ENCODE assay signal across 11 mouse cellular contexts in the genomic region with DNA sequence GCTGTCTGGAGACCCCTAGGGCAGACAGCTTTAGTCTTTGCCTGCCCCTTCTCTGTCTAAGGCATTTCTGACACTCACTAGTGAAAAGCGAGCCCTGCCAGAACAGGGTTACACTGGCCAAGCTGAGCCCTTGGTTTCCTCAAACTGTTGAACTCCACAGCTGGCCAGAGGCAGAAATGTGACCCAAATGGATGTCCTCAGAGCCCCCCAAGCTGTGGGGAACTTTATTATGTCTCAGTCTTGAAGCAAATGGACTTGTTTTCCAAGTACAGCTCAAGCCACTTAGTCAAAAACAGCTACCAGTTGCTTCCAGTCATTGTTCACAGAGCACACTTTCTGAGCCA. TPM values are rescaled to one million over a fixed set of nuclear protein-coding genes. Genes with fewer than 3 reads are reported as not detected.
A peak's percentile ranks its signal among the peaks of the same experiment; 100 is the strongest.
DNase-seq lines count a peak whose midpoint lies in the region; ATAC-seq and TF ChIP-seq lines count a peak whose summit lies in the region.
"Had no signal": no experiment of that assay in that cellular context is flagged by ENCODE, and none has a peak within 500 bp of the region (broad histone marks: within the 10 kb centered on the region; RNA-seq: fewer than 3 reads in every experiment).

No protein-coding gene starts in this region.

- intact Hi-C loops in gastrocnemius, postnatal 36 days (cut with DNase I) = no loop called here

- H3K4me3 ChIP-seq in hindbrain, embryonic 10.5 days = 0 out of 2 replicates have a peak overlapping the region, but pooled peaks have one; percentile 46
- H3K4me3 ChIP-seq in hindbrain, postnatal 0 days (ENCODE audit: low read length) = no peak overlapping the region
- no peak overlapping the region for H3K4me3 ChIP-seq in stomach, embryonic 15.5 days (replicated peaks)
- no peak overlapping the region for H3K4me3 ChIP-seq in stomach, postnatal 0 days (ENCODE audit: low read depth, low read length)

- 9% methylated on average over 1 of the region's 1 CpGs for WGBS in hindbrain, embryonic 10.5 days
- WGBS in hindbrain, postnatal 0 days = 33% methylated on average over 1 of the region's 1 CpGs
- 36% methylated on average over 1 of the region's 1 CpGs for WGBS in stomach, embryonic 15.5 days
- WGBS in stomach, postnatal 0 days = 55% methylated on average over 1 of the region's 1 CpGs

- no peaks in the 10 kb centered on the region for H3K9me3 ChIP-seq in hindbrain, embryonic 10.5 days
- no peaks in the 10 kb centered on the region for H3K9me3 ChIP-seq in hindbrain, postnatal 0 days (ENCODE audit: low read length)
- H3K9me3 ChIP-seq in stomach, embryonic 15.5 days = no peaks in the 10 kb centered on the region
- no peaks in the 10 kb centered on the region for H3K9me3 ChIP-seq in stomach, postnatal 0 days (ENCODE audit: control insufficient read depth, low read length)

- no peak overlapping the region for H3K4me2 ChIP-seq in hindbrain, postnatal 0 days (ENCODE audit: low read depth, low read length)
- H3K4me2 ChIP-seq in stomach, embryonic 15.5 days = peak overlapping the region; percentile 61
- H3K4me2 ChIP-seq in stomach, postnatal 0 days (replicated peaks; ENCODE audit: low read depth) = no peak overlapping the region

- H3K9ac ChIP-seq in hindbrain, postnatal 0 days (replicated peaks; ENCODE audit: low read length) = no peak overlapping the region
- no peak overlapping the region for H3K9ac ChIP-seq in stomach, embryonic 15.5 days
- H3K9ac ChIP-seq in stomach, postnatal 0 days (ENCODE audit: low read length) = no peak overlapping the region

- peak overlapping the region; percentile 82 for H3K27ac ChIP-seq in hindbrain, embryonic 10.5 days
- H3K27ac ChIP-seq in hindbrain, postnatal 0 days = no peak overlapping the region
- H3K27ac ChIP-seq in stomach, embryonic 15.5 days = 0 out of 2 replicates have a peak overlapping the region, but pooled peaks have one; percentile 17
- H3K27ac ChIP-seq in stomach, postnatal 0 days (replicated peaks) = no peak overlapping the region

- no peak for ATAC-seq in hindbrain, postnatal 0 days
- ATAC-seq in stomach, embryonic 15.5 days (ENCODE audit: insufficient read depth, low FRiP score, low read depth) = no peak
- no peak for ATAC-seq in stomach, postnatal 0 days (ENCODE audit: low FRiP score, low TSS enrichment)
- ATAC-seq in erythroid progenitor cell, adult 5-6 weeks (replicated peaks; ENCODE audit: low FRiP score, poor library complexity, severe bottlenecking) = no peak

- no peak for TF ChIP-seq CTCF in hindbrain, postnatal 0 days (IDR thresholded peaks at IDR 0.05; ENCODE audit: low read depth)
- no peak for TF ChIP-seq CTCF in stomach, postnatal 0 days (IDR thresholded peaks at IDR 0.05; ENCODE audit: low read depth)

- H3K4me1 ChIP-seq in hindbrain, embryonic 10.5 days (replicated peaks) = peaks cover 34% of the 10 kb centered on the region
- 0 out of 2 replicates have a peak, but pooled peaks cover 9% of the 10 kb centered on the region for H3K4me1 ChIP-seq in hindbrain, postnatal 0 days (ENCODE audit: insufficient read depth, low read length)
- peaks cover 19% of the 10 kb centered on the region for H3K4me1 ChIP-seq in stomach, embryonic 15.5 days
- peaks cover 3% of the 10 kb centered on the region; the same call in 1 of the 2 replicates for H3K4me1 ChIP-seq in stomach, postnatal 0 days (replicated peaks; ENCODE audit: control insufficient read depth, insufficient read depth)

- TF ChIP-seq EP300 in stomach, postnatal 0 days (optimal IDR thresholded peaks at IDR 0.05) = no peak

- H3K36me3 ChIP-seq in hindbrain, embryonic 10.5 days = no peaks in the 10 kb centered on the region
- no peaks in the 10 kb centered on the region for H3K36me3 ChIP-seq in hindbrain, postnatal 0 days (ENCODE audit: insufficient read depth, low read length)
- no peaks in the 10 kb centered on the region for H3K36me3 ChIP-seq in stomach, embryonic 15.5 days
- no peaks in the 10 kb centered on the region for H3K36me3 ChIP-seq in stomach, postnatal 0 days (ENCODE audit: control insufficient read depth, insufficient read depth, low read length)
- H3K36me3 ChIP-seq: G1E had no signal

- H3K27me3 ChIP-seq in hindbrain, embryonic 10.5 days (ENCODE audit: insufficient read depth, poor library complexity, severe bottlenecking) = peaks cover 24% of the 10 kb centered on the region
- no peaks in the 10 kb centered on the region for H3K27me3 ChIP-seq in hindbrain, postnatal 0 days (ENCODE audit: insufficient read depth, low read length)
- no peaks in the 10 kb centered on the region for H3K27me3 ChIP-seq in stomach, embryonic 15.5 days (replicated peaks)
- H3K27me3 ChIP-seq in stomach, postnatal 0 days (ENCODE audit: control insufficient read depth, insufficient read depth, low read length) = no peaks in the 10 kb centered on the region

- no peak for DNase-seq in hindbrain, embryonic 10.5 days (ENCODE audit: low spot score)
- no peak for DNase-seq in hindbrain, postnatal 0 days (ENCODE audit: low spot score)
- DNase-seq in stomach, postnatal 0 days (ENCODE audit: low spot score) = no peak
- DNase-seq in kidney, postnatal 14 days = peak; percentile 46
- no peak for DNase-seq in gastrocnemius, postnatal 36 days
- DNase-seq in layer of hippocampus, adult 18-20 months (ENCODE audit: low spot score in 2 of 2) = no peak
- DNase-seq: cerebellum, adult 11 months had no signal

RNA-seq across cellular contexts. Expression of a gene that starts 16.0 kb away (rescaled TPM):
- polyA plus RNA-seq in hindbrain, embryonic 10.5 days (2016; fragmentation: Nextera tagmentation; extraction: Ambion mirVana) = 32.8 and 41.3 TPM in 2 replicates
- 73.6 and 74.8 TPM in 2 replicates for total RNA-seq in hindbrain, postnatal 0 days (2014; rRNA removed)
- 22.2 and 22.3 TPM in 2 replicates for polyA plus RNA-seq in hindbrain, postnatal 0 days (2015; fragmentation: Nextera tagmentation; extraction: Ambion mirVana)
- 9.3 and 9.6 TPM in 2 replicates for polyA plus RNA-seq in stomach, embryonic 15.5 days (2015; fragmentation: Nextera tagmentation; extraction: Ambion mirVana)
- 2.6 and 2.8 TPM in 2 replicates for polyA plus RNA-seq in stomach, postnatal 0 days (2015; fragmentation: Nextera tagmentation; extraction: Ambion mirVana)
- total RNA-seq in erythroid progenitor cell, adult 5-6 weeks (2015; ENCODE audit: low replicate concordance) = 0.42 TPM in 1 of 2 replicates, not detected in the other
- total RNA-seq in erythroid progenitor cell, adult 5-6 weeks (2017; ENCODE audit: low replicate concordance) = not detected in 2 replicates
- 10 to 100 TPM; 11.5 to 19.6 TPM for total RNA-seq in gastrocnemius, postnatal 36 days (2021)
- 10 to 100 TPM; 37.0 to 42.7 TPM for total RNA-seq in layer of hippocampus, adult 18-20 months (2021)
- total RNA-seq: G1E; granulocyte monocyte progenitor cell, adult 5-6 weeks had no signal
- polyA plus RNA-seq: G1E had no signal

Comparison
In these comparisons a context has a peak if more than half of its experiments do, and no peak if none do; other contexts are left out.
1. H3K27ac ChIP-seq: peak in hindbrain, embryonic 10.5 days (single experiment) and stomach, embryonic 15.5 days (single experiment); none in hindbrain, postnatal 0 days (single experiment) and stomach, postnatal 0 days (single experiment).
2. RNA of a gene that starts 16.0 kb away (total RNA-seq): 73.6 to 74.8 TPM in hindbrain, postnatal 0 days, 37.0 to 42.7 TPM in layer of hippocampus, adult 18-20 months and 11.5 to 19.6 TPM in gastrocnemius, postnatal 36 days; 0.42 TPM in erythroid progenitor cell, adult 5-6 weeks; every median in the first group is over 4 times any median in the second.